Mouse (Mus musculus): ENCODE results near the gene Scly. TPM values are rescaled to one million over a fixed set of nuclear protein-coding genes. Genes with fewer than 3 reads are reported as not detected.

Gene Scly
- 9.6 and 10.0 TPM in 2 replicates for polyA plus RNA-seq (2014; fragmentation: Nextera tagmentation; extraction: Ambion mirVana)

DNA sequence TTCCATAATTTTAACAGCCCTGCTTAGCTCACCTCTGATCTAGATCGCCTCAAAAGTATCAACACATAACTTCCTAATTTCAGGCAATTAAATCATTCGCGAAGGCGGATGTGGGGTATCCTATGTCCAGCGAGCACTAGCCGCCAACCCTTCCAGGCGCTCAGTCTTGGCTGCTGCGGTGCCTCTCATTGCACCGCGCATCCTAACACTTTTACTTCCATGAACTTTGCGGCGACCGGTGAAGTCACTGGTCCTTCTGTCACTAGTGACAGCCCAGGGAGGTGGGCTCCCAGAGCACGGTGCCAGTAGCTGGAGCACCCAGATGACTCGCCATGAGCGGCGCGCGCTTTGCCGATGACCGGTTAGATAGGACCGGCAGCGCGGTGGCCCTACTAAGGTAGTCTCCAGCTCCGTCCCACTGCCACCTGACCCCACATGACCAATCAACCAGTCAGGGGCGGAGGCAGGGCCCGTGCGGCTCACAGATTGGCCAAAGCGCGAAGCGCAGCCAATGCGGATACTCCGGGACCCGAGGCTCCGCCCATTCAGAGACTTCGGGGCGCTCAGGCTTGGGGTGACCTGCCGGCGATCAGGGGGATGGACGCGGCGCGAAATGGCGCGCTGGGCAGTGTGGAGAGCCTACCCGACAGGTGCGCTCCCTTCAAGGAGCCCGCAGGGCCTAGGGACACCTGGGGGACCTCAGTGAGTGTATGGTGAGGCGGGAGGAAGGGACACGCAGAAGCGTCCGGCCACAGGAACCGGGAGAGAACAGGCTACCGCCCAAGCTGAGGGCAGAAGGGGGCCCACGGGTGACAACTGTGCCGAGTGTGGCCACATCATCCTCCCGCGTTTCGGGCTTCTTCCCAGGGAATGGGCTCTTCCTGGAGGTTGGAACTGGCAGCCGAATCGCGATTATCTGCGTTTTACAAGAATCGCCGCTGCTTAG lies at the start of gene Scly:
Gene Scly, plus strand, starts transcription at position 540 of the 946 bp plus-strand sequence.
- 0 out of 2 replicates have a peak within 1 kb of the TSS, but pooled peaks have one; percentile 15 for H3K27ac ChIP-seq (replicated peaks; ENCODE audit: low read depth, low read length)
- DNase-seq (ENCODE audit: low spot score) (peak; percentile 96), ATAC-seq (ENCODE audit: low read depth) (peak; percentile 100)
- peaks cover 8% of the 10 kb centered on the region; the same call in 1 of the 2 replicates for H3K4me1 ChIP-seq (ENCODE audit: control insufficient read depth, insufficient read depth, low read length)
- H3K27me3 ChIP-seq (replicated peaks; ENCODE audit: control insufficient read depth, insufficient read depth, low read length), result no peaks in the 10 kb centered on the region
- H3K4me2 ChIP-seq (ENCODE audit: low read depth, low read length), result peak within 1 kb of the TSS; percentile 80
- H3K9me3 ChIP-seq (ENCODE audit: control insufficient read depth, low read length), result no peaks in the 10 kb centered on the region
- under 1% methylated on average over 50 of the region's 65 CpGs for WGBS
- H3K9ac ChIP-seq (ENCODE audit: low read depth, low read length), result peak within 1 kb of the TSS; percentile 81
- peaks cover 9% of the 10 kb centered on the region; the same call in 1 of the 2 replicates for H3K36me3 ChIP-seq (ENCODE audit: control insufficient read depth, insufficient read depth, low read length)
- peak within 1 kb of the TSS; percentile 85 for H3K4me3 ChIP-seq (ENCODE audit: low read depth, low read length)

GRCm38 (mm10) chr1:91248970-91249369 lies 49.2 kb upstream of the Scly start:
- Histone ChIP-seq H3K4me3 (ENCODE audit: low read depth, low read length) (no peak overlapping the region), H3K9me3 (ENCODE audit: control insufficient read depth, low read length) (no peaks in the 10 kb centered on the region), H3K27me3 (replicated peaks; ENCODE audit: control insufficient read depth, insufficient read depth, low read length) (no peaks in the 10 kb centered on the region), H3K4me1 (ENCODE audit: control insufficient read depth, insufficient read depth, low read length) (peaks cover 15% of the 10 kb centered on the region), H3K27ac (replicated peaks; ENCODE audit: low read depth, low read length) (no peak overlapping the region), H3K4me2 (ENCODE audit: low read depth, low read length) (0 out of 2 replicates have a peak overlapping the region, but pooled peaks have one; percentile 58), H3K36me3 (ENCODE audit: control insufficient read depth, insufficient read depth, low read length) (no peaks in the 10 kb centered on the region), H3K9ac (ENCODE audit: low read depth, low read length) (no peak overlapping the region)
- no peak for ATAC-seq (ENCODE audit: low read depth)
- 44% methylated on average over 4 of the region's 4 CpGs for WGBS
- DNase-seq (ENCODE audit: low spot score), result no peak

- Histone ChIP-seq H3K9me3 (ENCODE audit: control insufficient read depth, low read length) (no peaks in the 10 kb centered on the region), H3K4me3 (ENCODE audit: low read depth, low read length) (peak within 1 kb of the TSS; percentile 98), H3K27me3 (replicated peaks; ENCODE audit: control insufficient read depth, insufficient read depth, low read length) (no peaks in the 10 kb centered on the region), H3K27ac (replicated peaks; ENCODE audit: low read depth, low read length) (peak within 1 kb of the TSS; percentile 89), H3K4me2 (ENCODE audit: low read depth, low read length) (peak within 1 kb of the TSS; percentile 58), H3K36me3 (ENCODE audit: control insufficient read depth, insufficient read depth, low read length) (no peaks in the 10 kb centered on the region), H3K9ac (ENCODE audit: low read depth, low read length) (peak within 1 kb of the TSS; percentile 95), H3K4me1 (ENCODE audit: control insufficient read depth, insufficient read depth, low read length) (peaks cover 15% of the 10 kb centered on the region)
- DNase-seq (ENCODE audit: low spot score) (peak; percentile 100), ATAC-seq (ENCODE audit: low read depth) (peak; percentile 100)
- 1% methylated on average over 43 of the region's 43 CpGs for WGBS
These were observed 48.3 kb upstream of the Scly start, which contains the start of gene Ube2f for GRCm38 (mm10) chr1:91249564-91250414. Gene Ube2f, plus strand, starts transcription at chr1:91250304.

DNA sequence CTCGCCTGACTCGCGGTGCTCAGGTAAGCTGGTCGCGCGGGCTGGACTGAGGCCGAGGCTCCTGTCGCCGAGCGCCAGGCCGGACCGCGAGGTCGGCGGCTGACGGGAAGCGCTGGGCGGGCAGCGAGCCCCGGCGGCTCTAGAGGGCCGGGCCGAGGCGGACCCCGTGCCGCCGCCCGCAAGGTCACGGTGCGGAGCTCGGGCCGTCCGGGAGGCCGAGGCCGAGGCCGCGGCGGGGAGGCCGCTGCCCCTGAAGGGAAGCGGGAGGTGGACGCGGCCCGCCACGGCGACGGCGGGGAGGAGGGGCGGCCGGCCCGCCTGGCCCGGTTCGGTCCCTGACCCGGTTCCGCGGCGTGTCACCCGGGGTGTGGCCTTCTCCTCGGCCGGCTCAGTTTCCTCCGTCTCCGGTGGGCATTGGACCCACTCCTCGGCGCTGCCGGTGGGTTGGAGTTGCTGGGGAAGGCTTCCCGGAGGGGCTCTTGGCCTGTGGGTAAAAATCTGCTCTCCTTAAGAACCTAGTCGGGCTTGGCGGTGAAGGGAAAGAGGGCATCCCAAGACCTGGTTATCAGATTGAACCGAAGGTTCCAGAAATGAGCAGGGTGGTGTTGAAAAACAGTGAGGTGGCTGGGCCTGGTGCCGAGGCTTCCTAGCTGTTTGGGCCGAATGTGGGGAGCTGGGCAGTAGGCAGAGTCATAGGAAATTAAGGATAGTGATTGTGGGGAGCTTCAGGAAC lies 47.6 kb upstream of the Scly start:
- WGBS, result under 1% methylated on average over 19 of the region's 70 CpGs
- no peaks in the 10 kb centered on the region for H3K27me3 ChIP-seq (replicated peaks; ENCODE audit: control insufficient read depth, insufficient read depth, low read length)
- peaks cover 15% of the 10 kb centered on the region for H3K4me1 ChIP-seq (ENCODE audit: control insufficient read depth, insufficient read depth, low read length)
- peak overlapping the region; percentile 58 for H3K4me2 ChIP-seq (ENCODE audit: low read depth, low read length)
- peak overlapping the region; percentile 95 for H3K9ac ChIP-seq (ENCODE audit: low read depth, low read length)
- ATAC-seq (ENCODE audit: low read depth), result peak; percentile 23
- H3K9me3 ChIP-seq (ENCODE audit: control insufficient read depth, low read length), result no peaks in the 10 kb centered on the region
- H3K4me3 ChIP-seq (ENCODE audit: low read depth, low read length), result peak overlapping the region; percentile 98
- H3K36me3 ChIP-seq (ENCODE audit: control insufficient read depth, insufficient read depth, low read length), result no peaks in the 10 kb centered on the region
- peak overlapping the region; percentile 89 for H3K27ac ChIP-seq (replicated peaks; ENCODE audit: low read depth, low read length)
- no peak for DNase-seq (ENCODE audit: low spot score)

DNA sequence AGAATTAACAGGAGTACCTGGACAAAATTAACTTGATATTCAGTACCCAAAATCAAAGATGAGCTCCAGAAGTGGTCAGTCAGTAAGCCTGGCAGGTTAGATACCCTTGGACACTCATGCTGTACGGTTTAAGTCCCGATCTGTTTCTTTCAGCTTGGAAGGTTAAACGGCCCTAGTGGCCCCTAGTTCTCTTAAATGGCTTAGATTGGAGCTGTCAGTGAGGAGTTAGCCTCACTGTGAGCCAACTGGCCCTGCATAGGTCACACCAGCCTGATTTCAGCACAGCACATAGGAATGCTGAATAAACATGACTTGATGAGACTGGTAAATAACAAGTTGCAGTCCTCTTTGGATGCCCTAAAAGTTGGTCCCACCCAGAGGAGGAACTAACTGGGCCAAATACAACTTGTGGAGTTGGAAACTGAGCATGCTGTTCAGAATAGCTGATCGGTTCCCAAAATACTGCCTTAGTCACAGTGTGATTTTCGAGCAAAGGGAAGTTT lies 46.9 kb upstream of the Scly start:
- Histone ChIP-seq H3K27me3 (replicated peaks; ENCODE audit: control insufficient read depth, insufficient read depth, low read length) (no peaks in the 10 kb centered on the region), H3K9me3 (ENCODE audit: control insufficient read depth, low read length) (no peaks in the 10 kb centered on the region), H3K4me1 (ENCODE audit: control insufficient read depth, insufficient read depth, low read length) (peaks cover 15% of the 10 kb centered on the region), H3K27ac (replicated peaks; ENCODE audit: low read depth, low read length) (peak overlapping the region; percentile 89; the same call in 1 of the 2 replicates), H3K9ac (ENCODE audit: low read depth, low read length) (peak overlapping the region; percentile 95), H3K4me2 (ENCODE audit: low read depth, low read length) (peak overlapping the region; percentile 58), H3K4me3 (ENCODE audit: low read depth, low read length) (peak overlapping the region; percentile 98), H3K36me3 (ENCODE audit: control insufficient read depth, insufficient read depth, low read length) (no peaks in the 10 kb centered on the region)
- DNase-seq (ENCODE audit: low spot score) (no peak), ATAC-seq (ENCODE audit: low read depth) (no peak)
- 42% methylated on average over 5 of the region's 5 CpGs for WGBS

DNA sequence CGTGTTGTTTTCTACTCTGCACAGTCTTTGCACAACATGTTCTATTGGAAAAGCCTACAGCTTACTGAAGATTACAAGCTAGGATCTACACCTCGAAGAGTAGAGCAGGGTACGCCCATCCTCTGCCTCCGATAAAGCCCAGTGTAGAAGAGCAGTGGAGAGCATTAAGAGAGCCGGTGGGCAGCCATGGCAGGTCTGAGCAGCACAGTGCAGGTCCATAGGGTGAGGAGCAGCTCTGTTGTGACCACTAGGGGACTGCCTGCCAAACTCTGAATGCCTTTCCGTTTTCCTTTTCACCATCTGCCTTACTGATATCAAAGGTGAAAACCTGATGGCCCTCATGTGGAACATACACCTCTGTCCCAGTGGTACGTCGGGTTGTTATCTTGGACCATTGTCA lies 46.2 kb upstream of the Scly start:
- no peaks in the 10 kb centered on the region for H3K36me3 ChIP-seq (ENCODE audit: control insufficient read depth, insufficient read depth, low read length)
- no peak for DNase-seq (ENCODE audit: low spot score)
- H3K27ac ChIP-seq (replicated peaks; ENCODE audit: low read depth, low read length), result no peak overlapping the region
- WGBS, result 68% methylated on average over 8 of the region's 8 CpGs
- H3K4me3 ChIP-seq (ENCODE audit: low read depth, low read length), result no peak overlapping the region
- peaks cover 15% of the 10 kb centered on the region for H3K4me1 ChIP-seq (ENCODE audit: control insufficient read depth, insufficient read depth, low read length)
- no peaks in the 10 kb centered on the region for H3K27me3 ChIP-seq (replicated peaks; ENCODE audit: control insufficient read depth, insufficient read depth, low read length)
- no peak for ATAC-seq (ENCODE audit: low read depth)
- H3K9me3 ChIP-seq (ENCODE audit: control insufficient read depth, low read length), result no peaks in the 10 kb centered on the region
- H3K4me2 ChIP-seq (ENCODE audit: low read depth, low read length), result peak overlapping the region; percentile 58
- H3K9ac ChIP-seq (ENCODE audit: low read depth, low read length), result peak overlapping the region; percentile 95; the same call in 1 of the 2 replicates

DNA sequence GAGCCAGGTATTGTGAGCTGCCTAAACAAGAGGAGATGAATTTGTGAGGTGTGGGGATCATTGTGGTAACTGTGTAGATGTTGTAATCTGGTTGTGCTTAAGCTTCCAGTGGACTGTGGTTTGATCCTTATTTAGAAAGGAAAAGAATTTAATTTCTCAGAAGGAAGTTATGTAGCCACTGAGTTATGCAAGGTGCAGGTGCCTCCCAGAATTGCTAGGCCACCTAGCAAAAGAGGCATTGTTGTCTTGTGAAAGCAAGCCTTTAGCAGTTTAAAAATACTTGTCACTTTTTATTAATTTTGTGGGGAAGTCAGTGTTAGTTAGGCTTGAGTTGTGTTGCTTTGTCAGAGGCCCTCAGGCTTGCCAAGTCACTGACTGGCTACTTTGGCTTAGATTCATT lies 40.2 kb upstream of the Scly start:
- H3K9ac ChIP-seq (ENCODE audit: low read depth, low read length), result no peak overlapping the region
- 0 out of 2 replicates have a peak, but pooled peaks cover 9% of the 10 kb centered on the region for H3K36me3 ChIP-seq (ENCODE audit: control insufficient read depth, insufficient read depth, low read length)
- no peak overlapping the region for H3K4me3 ChIP-seq (ENCODE audit: low read depth, low read length)
- no peak overlapping the region for H3K4me2 ChIP-seq (ENCODE audit: low read depth, low read length)
- no peaks in the 10 kb centered on the region for H3K4me1 ChIP-seq (ENCODE audit: control insufficient read depth, insufficient read depth, low read length)
- ATAC-seq (ENCODE audit: low read depth), result no peak
- H3K27ac ChIP-seq (replicated peaks; ENCODE audit: low read depth, low read length), result no peak overlapping the region
- H3K27me3 ChIP-seq (replicated peaks; ENCODE audit: control insufficient read depth, insufficient read depth, low read length), result no peaks in the 10 kb centered on the region
- DNase-seq (ENCODE audit: low spot score), result no peak
- H3K9me3 ChIP-seq (ENCODE audit: control insufficient read depth, low read length), result no peaks in the 10 kb centered on the region
